Mouse (Mus musculus) embryo, embryonic 11 days (tissue): ENCODE results near the gene Ffar4.

Source experiments
- DNase-seq: peaks from one replicate; pipeline ENCODE4 v3.0.0-alpha.2; 2015

Gene Ffar4

GRCm38 (mm10) chr19:38107871-38108270 is 11.0 kb downstream of the Ffar4 start:
- DNase-seq, result no peak

GRCm38 (mm10) chr19:38109506-38110242 is 12.8 kb downstream of the Ffar4 start:
- no peak for DNase-seq

- DNase-seq, result no peak
Measured at GRCm38 (mm10) chr19:38111056-38111455, 14.2 kb downstream of the Ffar4 start.

- DNase-seq, result no peak
Measured at GRCm38 (mm10) chr19:38112575-38112974, 15.7 kb downstream of the Ffar4 start.

GRCm38 (mm10) chr19:38114834-38115491 is 18.1 kb downstream of the Ffar4 start:
- DNase-seq, result no peak

- no peak for DNase-seq
Measured at GRCm38 (mm10) chr19:38120123-38120760, 23.4 kb downstream of the Ffar4 start.

- no peak for DNase-seq
Measured at GRCm38 (mm10) chr19:38123921-38124320, 27.1 kb downstream of the Ffar4 start.

- DNase-seq, result peak; percentile 71
Measured at GRCm38 (mm10) chr19:38124401-38125218, 27.7 kb downstream of the Ffar4 start.

GRCm38 (mm10) chr19:38125219-38125610 is 28.3 kb downstream of the Ffar4 start, which contains the start of gene Rbp4:
Gene Rbp4 (minus strand): TSS chr19:38125281.
- no peak for DNase-seq

- no peak for DNase-seq
Measured at GRCm38 (mm10) chr19:38126656-38127055, 29.8 kb downstream of the Ffar4 start.

GRCm38 (mm10) chr19:38132481-38132880 is 35.6 kb downstream of the Ffar4 start, which contains the start of gene Pde6c:
Gene Pde6c (plus strand): TSS chr19:38132781.
- DNase-seq, result no peak

- DNase-seq, result no peak
Measured at GRCm38 (mm10) chr19:38133986-38134385, 37.1 kb downstream of the Ffar4 start.

- no peak for DNase-seq
Measured at GRCm38 (mm10) chr19:38134806-38135205, 37.9 kb downstream of the Ffar4 start.

- DNase-seq, result no peak
Measured at GRCm38 (mm10) chr19:38143540-38144271, 46.8 kb downstream of the Ffar4 start.

GRCm38 (mm10) chr19:38156243-38156642 is 59.4 kb downstream of the Ffar4 start:
- no peak for DNase-seq

- DNase-seq, result no peak
Measured at GRCm38 (mm10) chr19:38161648-38162354, 64.9 kb downstream of the Ffar4 start.
